Mouse (Mus musculus) left cerebral cortex, adult 8-10 months (tissue): ENCODE measurements at regions not wholly inside any gene's neighbourhood (a gene's known extent, or its start where the extent isn't known, plus 50 kb on each side); places are given as distances from the start of the nearest gene placed in this dataset.
A peak's percentile ranks its signal among the peaks of the same experiment; 100 is the strongest.
"Not testable (repeated sequence)": the region's sequence is repeated elsewhere in the genome, so short reads cannot be mapped to it uniquely, and the experiment has no call there.

Source experiments
- DNase-seq, 2 experiments: peaks; one replicate each; pipeline ENCODE4 v3.0.0; 2022; ENCODE audit warnings: low spot score in 2 of 2

DNA sequence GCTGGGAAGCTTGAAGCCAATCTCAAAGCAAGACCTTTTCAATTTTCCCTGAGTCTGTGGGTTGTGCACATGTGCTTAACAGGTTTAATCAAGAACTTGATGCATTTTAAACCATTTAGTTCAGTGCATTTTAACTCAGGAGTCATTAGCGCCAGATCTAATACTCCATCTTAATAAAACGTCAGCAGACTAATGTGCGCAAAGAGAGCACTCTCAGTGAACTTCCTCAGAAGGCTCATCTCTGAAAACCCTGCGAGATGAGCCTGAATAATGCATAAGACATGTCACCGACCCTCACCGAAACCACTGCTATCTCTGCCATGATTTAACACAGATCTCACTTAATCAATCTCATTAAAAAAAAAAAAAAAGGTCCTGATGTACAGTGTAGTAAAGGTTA is 309.0 kb downstream of the Phf3 start:
- no peak for DNase-seq

DNA sequence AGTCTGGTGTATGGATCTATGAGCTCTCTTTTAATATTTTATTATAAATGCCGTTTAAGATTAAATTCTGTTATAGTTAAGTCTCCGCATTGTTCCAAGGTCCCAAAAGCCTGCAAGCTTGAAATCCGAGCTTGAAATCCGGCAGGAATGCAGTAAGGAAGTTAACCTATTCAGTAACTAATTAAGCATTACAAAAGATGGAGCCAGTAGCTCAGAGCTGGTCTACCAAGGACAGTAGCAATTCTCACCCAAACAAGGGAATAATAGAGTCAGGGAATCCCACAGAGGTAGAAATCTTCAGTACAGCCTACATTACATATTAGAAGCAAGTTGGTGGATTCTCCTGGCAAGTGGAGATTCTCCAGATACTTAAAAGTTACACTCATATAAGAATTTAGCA is 325.0 kb downstream of the Phf3 start:
- not testable (repeated sequence) for DNase-seq

DNA sequence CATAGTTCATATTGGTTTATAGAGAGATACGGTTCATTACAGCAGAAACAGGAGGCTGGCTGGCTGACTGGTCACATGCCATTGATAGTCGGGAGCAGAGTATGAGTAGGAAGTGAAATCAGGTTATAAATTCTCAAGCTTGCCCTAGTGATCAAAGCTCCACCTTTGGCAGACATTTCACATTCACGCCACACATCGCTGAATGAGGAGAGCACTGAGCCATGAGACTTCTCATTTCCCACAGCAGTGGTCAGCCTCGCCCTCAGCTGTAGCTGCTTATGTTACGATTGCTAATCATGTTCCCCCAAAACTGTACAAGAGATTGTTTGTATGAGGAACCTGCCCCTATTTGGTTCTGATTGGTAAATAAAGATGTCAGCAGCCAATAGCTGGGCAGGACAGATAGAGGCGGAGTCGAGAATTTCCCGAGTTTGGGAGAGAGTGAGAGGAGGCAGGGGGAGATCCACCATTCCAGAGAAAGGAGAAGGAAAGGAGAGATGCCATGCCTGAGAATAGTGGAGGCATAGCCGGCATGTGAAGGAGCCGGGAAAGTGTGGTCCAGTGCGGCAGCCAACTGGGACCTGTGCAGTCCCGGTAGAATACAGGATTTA is 333.5 kb downstream of the Phf3 start:
- no peak for DNase-seq

DNA sequence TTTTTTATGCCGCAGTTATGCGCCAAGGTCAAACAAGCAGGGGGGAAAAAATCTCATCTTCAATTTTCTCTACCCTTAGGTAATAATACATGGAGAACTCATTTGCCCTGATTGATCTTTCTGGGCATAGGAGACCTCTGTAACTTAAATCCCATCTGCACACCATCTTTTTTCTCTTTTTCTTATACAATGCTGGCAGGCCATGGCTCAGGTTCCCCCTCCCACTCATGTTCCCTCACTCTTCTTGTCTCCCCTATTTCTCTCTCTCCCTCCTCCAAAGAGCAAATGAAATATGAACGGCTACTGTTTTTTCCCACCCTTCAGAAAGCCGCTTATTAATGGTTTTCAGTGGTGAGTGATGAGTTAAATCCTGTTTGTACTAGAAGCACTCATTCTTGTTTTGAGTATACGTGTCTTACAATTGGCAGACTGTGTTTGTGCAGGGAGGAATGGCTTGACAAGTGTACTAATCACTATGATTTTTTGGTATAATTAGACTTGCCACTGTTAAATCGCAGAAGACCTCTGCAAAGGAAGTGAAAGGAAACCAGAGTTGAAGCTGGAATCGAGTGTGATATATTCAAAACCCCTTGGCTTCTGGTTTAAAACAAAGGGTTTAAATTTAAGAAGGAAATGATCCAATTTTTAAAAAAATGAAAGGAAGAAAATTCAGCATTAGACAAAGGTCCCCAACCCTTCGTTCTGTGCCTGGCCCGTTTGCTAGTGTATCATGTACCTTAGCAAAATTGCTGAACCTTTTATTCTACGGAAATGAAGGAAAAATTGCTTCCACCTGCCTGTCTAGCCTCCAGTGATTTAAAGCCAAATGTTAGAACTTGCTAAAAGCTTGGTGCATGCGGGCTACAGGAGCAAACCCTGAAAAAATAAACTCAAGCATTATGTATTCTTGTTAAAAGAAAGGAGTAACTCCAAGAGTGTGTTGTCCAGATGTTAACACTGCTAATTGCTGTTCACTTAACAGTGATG is 336.4 kb downstream of the Phf3 start:
- no peak for DNase-seq

DNA sequence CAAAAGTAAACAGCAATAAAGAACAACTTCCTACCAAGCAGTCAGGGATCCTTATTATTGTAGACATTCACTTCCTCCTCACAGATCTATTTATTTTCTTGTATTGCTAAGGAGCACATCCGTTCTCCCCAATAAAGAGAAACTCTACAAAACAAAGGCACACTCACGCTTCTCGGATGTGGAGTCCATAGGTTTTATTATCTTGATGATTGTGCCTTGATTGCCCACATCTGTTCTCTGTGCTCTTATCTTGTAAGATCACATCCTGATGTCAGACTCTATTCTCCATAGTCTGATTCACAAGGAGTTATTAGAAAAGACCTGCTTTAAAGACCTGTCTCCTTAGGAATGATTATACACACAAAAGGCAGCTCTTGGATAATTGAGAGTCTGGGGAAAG is 356.4 kb downstream of the Phf3 start:
- no peak for DNase-seq

DNA sequence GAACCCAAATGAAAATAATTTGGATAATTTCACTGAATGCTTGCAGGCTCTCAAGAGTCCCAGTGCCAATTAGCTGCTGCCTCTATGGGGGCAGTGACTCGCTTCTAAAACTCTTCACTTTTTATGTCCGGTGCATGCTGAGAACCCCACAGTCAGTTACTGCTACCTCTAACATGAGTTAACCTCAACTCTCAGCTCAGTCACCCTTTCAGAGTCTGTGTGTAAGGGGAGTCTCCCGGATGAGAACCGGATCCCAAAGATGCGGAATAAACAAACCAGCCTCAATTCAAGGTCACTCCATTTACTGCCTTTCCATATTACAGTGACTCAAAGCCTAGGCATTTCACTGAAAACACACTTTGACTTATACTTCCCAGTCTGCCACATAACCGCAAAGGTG is 357.9 kb downstream of the Phf3 start:
- DNase-seq: no peak

DNA sequence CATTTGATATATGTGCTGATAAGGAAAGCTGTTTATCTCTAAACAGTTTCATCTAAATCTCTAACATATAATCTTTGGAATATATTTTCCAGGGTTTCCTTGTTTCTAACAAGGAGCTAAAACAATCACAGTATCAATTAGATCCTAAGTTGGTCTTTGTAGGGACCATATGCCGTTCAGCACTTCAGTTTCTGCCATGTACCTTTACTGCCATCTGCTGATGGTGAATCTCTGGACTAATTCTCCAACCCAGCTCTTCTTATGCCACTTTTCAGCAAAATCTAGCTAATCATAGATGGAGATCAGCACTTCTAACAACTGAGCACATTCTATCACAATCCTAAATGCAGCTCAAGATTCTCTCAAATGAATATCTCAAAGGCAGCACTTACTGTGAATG is 370.5 kb downstream of the Phf3 start:
- peak in 1 of 2 experiments; percentile 7 for DNase-seq

DNA sequence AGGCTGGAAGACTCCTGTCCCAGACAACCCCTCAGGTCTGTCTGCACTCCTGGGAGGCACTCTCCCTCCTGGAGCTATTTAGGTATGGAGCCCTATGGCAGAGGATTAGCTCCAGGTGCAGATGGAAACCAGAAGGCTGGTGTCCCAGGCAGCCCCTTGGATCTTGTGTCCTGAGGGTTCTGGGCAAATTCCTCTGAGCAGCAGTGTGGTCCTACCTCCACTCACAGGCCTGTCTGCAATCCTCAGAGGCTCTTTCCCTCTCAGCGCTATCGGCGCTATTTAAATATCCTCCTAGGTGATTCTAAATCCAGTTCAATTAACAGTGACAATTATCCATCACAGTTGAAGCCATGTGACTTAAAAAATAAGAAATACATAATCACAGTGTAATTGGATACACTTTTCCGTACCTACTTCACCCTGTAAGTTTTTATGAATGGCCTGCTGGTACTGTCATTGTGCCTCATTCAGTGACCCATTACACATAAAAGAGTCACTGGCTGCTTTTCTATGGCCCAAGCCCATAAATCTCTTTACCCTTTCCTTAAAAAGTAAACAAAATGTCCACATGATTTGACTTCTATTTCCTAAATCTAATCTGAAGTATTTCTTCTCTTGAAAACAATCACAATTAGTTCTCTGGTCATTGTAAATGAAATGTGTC is 413.3 kb downstream of the Phf3 start:
- DNase-seq: no peak

DNA sequence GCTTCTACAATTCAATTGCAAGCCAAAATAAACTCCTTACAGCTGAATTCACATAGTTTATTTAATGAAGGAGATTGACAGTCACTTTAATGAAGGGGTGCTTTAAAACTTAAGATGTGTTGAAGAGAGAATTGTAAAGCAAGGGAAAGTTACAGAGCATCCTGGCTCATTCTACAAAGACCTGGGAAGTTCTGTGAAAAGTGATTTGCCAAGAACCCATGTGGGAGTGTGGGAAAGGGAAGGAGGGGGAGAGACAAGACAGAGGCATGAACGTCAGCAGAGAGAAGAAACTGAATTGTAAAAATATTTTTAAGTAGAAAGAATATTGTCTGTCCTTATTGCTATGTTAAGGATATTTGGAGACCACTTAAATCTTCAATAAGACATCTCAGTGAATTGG is 435.8 kb downstream of the Phf3 start:
- no peak for DNase-seq

DNA sequence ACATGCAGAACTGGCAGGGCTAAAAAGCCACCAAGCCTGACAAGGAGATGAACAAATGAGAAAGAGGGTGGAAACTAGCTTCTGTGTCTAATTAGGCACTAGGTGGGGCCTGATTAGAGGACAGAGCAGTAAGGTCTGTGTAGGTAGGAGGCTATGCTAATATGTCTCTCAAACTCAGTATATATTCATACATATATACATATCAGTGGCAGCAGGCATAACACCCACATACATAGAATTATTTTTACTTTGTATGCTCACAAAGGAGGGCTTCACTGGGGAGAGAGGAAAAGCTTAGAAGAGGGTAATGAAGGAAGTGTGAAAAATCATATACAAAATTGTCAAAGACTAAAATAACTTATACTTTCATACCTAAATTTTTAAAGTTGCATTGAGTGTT is 457.1 kb downstream of the Phf3 start:
- DNase-seq: no peak

DNA sequence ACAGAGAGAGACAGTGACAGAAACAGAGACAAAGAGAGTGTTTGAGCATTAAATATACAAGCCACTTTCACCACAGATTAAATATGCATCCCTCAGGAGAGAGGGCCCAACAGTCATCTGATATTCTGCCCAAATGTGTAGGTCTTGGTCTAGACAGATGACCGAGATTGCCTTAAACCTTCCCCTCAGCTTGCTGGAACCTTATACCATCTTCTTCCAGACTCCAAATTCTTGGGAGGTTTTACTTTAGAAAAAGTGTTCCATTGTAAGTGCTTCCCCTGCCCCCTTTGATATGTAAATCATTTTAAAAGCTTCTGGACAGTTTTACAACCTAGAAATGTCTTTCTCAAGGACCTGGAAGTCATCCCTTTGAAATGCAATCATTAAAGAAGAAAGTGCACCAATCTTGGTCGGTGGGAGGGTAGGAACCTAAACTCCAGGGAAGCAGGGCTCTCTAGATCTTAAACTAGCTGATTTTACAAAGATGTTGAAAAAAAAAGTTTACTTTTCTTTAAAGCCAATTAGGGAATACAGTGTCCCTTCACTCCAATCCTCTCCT is 458.8 kb downstream of the Phf3 start:
- DNase-seq: no peak
